Mouse (Mus musculus) stomach, postnatal 0 days (tissue): Measurements from ENCODE around the gene Dock8.

ENCODE experiments used
- CTCF ChIP-seq: IDR thresholded peaks from 2 replicates; pipeline ENCODE4 v1.5.1; 2016; ENCODE audit warnings: antibody characterized with exemption, low read depth, mild to moderate bottlenecking, moderate library complexity
- EP300 ChIP-seq: optimal IDR thresholded peaks from 2 replicates; pipeline ENCODE3; 2016; ENCODE audit warnings: antibody characterized with exemption

DNA sequence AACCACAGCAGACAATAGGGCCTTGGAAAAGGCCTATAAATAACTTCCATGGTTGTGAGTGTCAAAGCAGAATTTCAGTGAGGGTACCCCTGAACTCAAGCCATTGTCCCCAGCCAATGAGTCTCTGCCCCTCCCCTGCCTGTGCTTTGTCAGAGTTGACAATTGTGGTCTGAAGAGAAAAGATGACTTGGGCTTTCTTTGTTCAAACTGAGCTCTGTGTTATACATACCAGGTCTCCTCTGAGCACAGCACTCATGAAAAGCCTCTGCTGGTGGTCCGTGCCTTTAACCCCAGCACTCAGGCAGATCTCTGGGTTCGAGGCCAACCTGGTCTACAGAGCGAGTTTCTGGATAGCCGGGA is 231.6 kb downstream of the Dock8 start:
- TF ChIP-seq CTCF: no peak
- TF ChIP-seq EP300: no peak
